Mouse (Mus musculus) hindbrain, embryonic 16.5 days (tissue): ENCODE measurements at regions not wholly inside any gene's neighbourhood (a gene's known extent, or its start where the extent isn't known, plus 50 kb on each side); places are given as distances from the start of the nearest gene placed in this dataset.
A peak's percentile ranks its signal among the peaks of the same experiment; 100 is the strongest.

Experiments used
- ATAC-seq: fragments of 200-750 bp; cut with Nextera tagmentation; 2 replicates; pipeline ENCODE4 v1.8.0; 2017; ENCODE audit warnings: moderate TSS enrichment, moderate library complexity
- H3K27ac ChIP-seq: fragments of 300-500 bp; sonication (generic); 2 replicates; pipeline ENCODE4 v1.5.1; 2014; ENCODE audit warnings: low read depth, mild to moderate bottlenecking, control low read depth, low read length, moderate library complexity
- H3K27me3 ChIP-seq: fragments of 300-500 bp; sonication (generic); replicated peaks from 2 replicates; pipeline ENCODE4 v1.6.1; 2014; ENCODE audit warnings: low read length; ENCODE audit not compliant: control insufficient read depth, insufficient read depth
- H3K36me3 ChIP-seq: fragments of 300-500 bp; sonication (generic); 2 replicates; pipeline ENCODE4 v1.6.1; 2014; ENCODE audit warnings: mild to moderate bottlenecking, low read length, moderate library complexity, mixed read lengths; ENCODE audit not compliant: control insufficient read depth, insufficient read depth
- H3K4me1 ChIP-seq: fragments of 300-500 bp; sonication (generic); 2 replicates; pipeline ENCODE4 v1.6.1; 2014; ENCODE audit warnings: low read depth, low read length; ENCODE audit not compliant: control insufficient read depth, insufficient read depth
- H3K4me2 ChIP-seq: fragments of 300-500 bp; sonication (generic); 2 replicates; pipeline ENCODE4 v1.6.1; 2014; ENCODE audit warnings: mild to moderate bottlenecking, low read length, control low read depth, moderate library complexity
- H3K4me3 ChIP-seq: fragments of 300-500 bp; sonication (generic); 2 replicates; pipeline ENCODE4 v1.5.1; 2014; ENCODE audit warnings: mild to moderate bottlenecking, low read length, control low read depth, moderate library complexity
- H3K9ac ChIP-seq: fragments of 300-500 bp; sonication (generic); 2 replicates; pipeline ENCODE4 v1.6.1; 2014; ENCODE audit warnings: low read depth, mild to moderate bottlenecking, control low read depth, low read length, moderate library complexity
- H3K9me3 ChIP-seq: fragments of 300-500 bp; sonication (generic); 2 replicates; pipeline ENCODE4 v1.6.1; 2014; ENCODE audit warnings: mild to moderate bottlenecking, low read length, moderate library complexity; ENCODE audit not compliant: control insufficient read depth
- WGBS: fragments of 180-500 bp; shearing (Covaris S2); extraction: QIAGEN DNeasy Blood & Tissue Kit; methylation state at CpG from one replicate; pipeline ENCODE4 v1.1.7; 2014; 5-methylcytosine and 5-hydroxymethylcytosine counted together

GRCm38 (mm10) chr13:100893871-100894270 lies 60.6 kb upstream of the Slc30a5 start:
- ATAC-seq, result no peak

GRCm38 (mm10) chr13:100893096-100893495 lies 59.9 kb upstream of the Slc30a5 start:
- no peak overlapping the region for H3K9ac ChIP-seq
- no peaks in the 10 kb centered on the region for H3K9me3 ChIP-seq
- 81% methylated on average over 1 of the region's 1 CpGs for WGBS
- peak; percentile 43; the same call in 1 of the 2 replicates for ATAC-seq
- peak overlapping the region; percentile 53 for H3K4me2 ChIP-seq
- H3K27me3 ChIP-seq, result no peaks in the 10 kb centered on the region
- no peak overlapping the region for H3K4me3 ChIP-seq
- no peaks in the 10 kb centered on the region for H3K4me1 ChIP-seq
- no peaks in the 10 kb centered on the region for H3K36me3 ChIP-seq
- H3K27ac ChIP-seq, result no peak overlapping the region

More at GRCm38 (mm10) chr13:100893871-100894270, 60.6 kb upstream of the Slc30a5 start:
- Histone ChIP-seq H3K27me3 (no peaks in the 10 kb centered on the region), H3K4me2 (no peak overlapping the region), H3K9ac (no peak overlapping the region), H3K9me3 (no peaks in the 10 kb centered on the region), H3K36me3 (no peaks in the 10 kb centered on the region), H3K4me1 (no peaks in the 10 kb centered on the region), H3K4me3 (no peak overlapping the region), H3K27ac (no peak overlapping the region)
- 90% methylated on average over 9 of the region's 9 CpGs for WGBS

- H3K9ac ChIP-seq, result 0 out of 2 replicates have a peak overlapping the region, but pooled peaks have one; percentile 7
- H3K27me3 ChIP-seq, result no peaks in the 10 kb centered on the region
- H3K4me1 ChIP-seq, result no peaks in the 10 kb centered on the region
- WGBS, result 33% methylated on average over 13 of the region's 13 CpGs
- no peaks in the 10 kb centered on the region for H3K9me3 ChIP-seq
- peak; percentile 63 for ATAC-seq
- no peaks in the 10 kb centered on the region for H3K36me3 ChIP-seq
- peak overlapping the region; percentile 9; the same call in 1 of the 2 replicates for H3K27ac ChIP-seq
- peak overlapping the region; percentile 53 for H3K4me2 ChIP-seq
- peak overlapping the region; percentile 23 for H3K4me3 ChIP-seq
These were observed 59.4 kb upstream of the Slc30a5 start for GRCm38 (mm10) chr13:100892647-100893071.

- WGBS, result 20% methylated on average over 13 of the region's 13 CpGs
- peak; percentile 82 for ATAC-seq
- Histone ChIP-seq H3K4me3 (peak overlapping the region; percentile 23), H3K27ac (peak overlapping the region; percentile 9; the same call in 1 of the 2 replicates), H3K27me3 (no peaks in the 10 kb centered on the region), H3K9ac (no peak overlapping the region), H3K4me2 (peak overlapping the region; percentile 53), H3K9me3 (no peaks in the 10 kb centered on the region), H3K36me3 (no peaks in the 10 kb centered on the region), H3K4me1 (no peaks in the 10 kb centered on the region)
These were observed 59.0 kb upstream of the Slc30a5 start for GRCm38 (mm10) chr13:100892204-100892603.

- Histone ChIP-seq H3K9ac (no peak overlapping the region), H3K36me3 (no peaks in the 10 kb centered on the region), H3K27ac (no peak overlapping the region), H3K4me2 (no peak overlapping the region), H3K4me1 (no peaks in the 10 kb centered on the region), H3K4me3 (no peak overlapping the region), H3K27me3 (no peaks in the 10 kb centered on the region), H3K9me3 (no peaks in the 10 kb centered on the region)
- no peak for ATAC-seq
- WGBS, result 80% methylated on average over 6 of the region's 6 CpGs
These were observed 57.2 kb upstream of the Slc30a5 start for GRCm38 (mm10) chr13:100890457-100890856.

GRCm38 (mm10) chr13:100888481-100888880 lies 55.3 kb upstream of the Slc30a5 start:
- Histone ChIP-seq H3K4me3 (no peak overlapping the region), H3K27ac (no peak overlapping the region), H3K9ac (no peak overlapping the region), H3K4me1 (no peaks in the 10 kb centered on the region), H3K4me2 (no peak overlapping the region), H3K27me3 (no peaks in the 10 kb centered on the region), H3K36me3 (no peaks in the 10 kb centered on the region), H3K9me3 (no peaks in the 10 kb centered on the region)
- ATAC-seq, result no peak
- 93% methylated on average over 5 of the region's 5 CpGs for WGBS

GRCm38 (mm10) chr13:100883711-100884110 lies 50.5 kb upstream of the Slc30a5 start:
- Histone ChIP-seq H3K36me3 (no peaks in the 10 kb centered on the region), H3K27ac (no peak overlapping the region), H3K9ac (no peak overlapping the region), H3K4me1 (no peaks in the 10 kb centered on the region), H3K4me3 (no peak overlapping the region), H3K4me2 (no peak overlapping the region), H3K27me3 (no peaks in the 10 kb centered on the region), H3K9me3 (no peaks in the 10 kb centered on the region)
- no peak for ATAC-seq
- WGBS, result 76% methylated on average over 8 of the region's 8 CpGs
